Mouse (Mus musculus): ENCODE results near the gene Cnrip1. TPM values are rescaled to one million over a fixed set of nuclear protein-coding genes. Genes with fewer than 3 reads are reported as not detected.

Cnrip1 gene
- polyA plus RNA-seq, 1 experiment from 2014 or later = 24.0 TPM

DNA sequence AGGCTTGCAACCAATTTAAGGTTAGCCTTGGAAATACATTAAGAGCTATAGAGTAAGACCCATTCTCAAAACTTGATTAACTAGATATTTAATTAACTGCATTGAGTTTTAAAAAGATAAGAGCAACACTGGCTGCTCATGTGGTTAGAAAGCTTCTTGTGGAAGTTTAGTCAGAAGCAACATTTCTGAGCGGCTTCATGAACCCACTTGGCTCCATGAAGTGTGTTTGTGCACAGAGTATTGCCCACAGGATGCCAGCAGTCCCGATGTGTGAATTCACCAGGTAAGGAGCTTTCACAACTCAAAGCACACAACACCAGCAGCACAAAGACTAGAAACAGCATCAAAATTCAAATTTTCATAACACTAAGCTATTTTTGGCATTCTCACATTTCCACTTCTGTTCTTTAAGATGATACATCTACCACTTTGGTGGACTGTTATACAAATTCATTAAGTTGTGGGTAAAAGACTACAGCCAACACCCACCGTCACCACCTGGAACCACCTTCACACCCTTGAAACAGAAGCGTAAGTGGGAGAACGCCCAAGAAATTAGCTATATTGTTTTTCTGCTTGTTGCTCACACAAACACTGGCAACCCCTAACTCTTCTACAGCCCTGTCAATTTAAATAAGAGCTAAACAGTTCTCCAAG is 43.7 kb upstream of the Cnrip1 start:
- H3K4me3 ChIP-seq (ENCODE audit: low read depth, low read length) = peak overlapping the region; percentile 3; the same call in 1 of the 2 replicates
- 76% methylated on average over 5 of the region's 5 CpGs for WGBS
- no peaks in the 10 kb centered on the region for H3K9me3 ChIP-seq (ENCODE audit: low read length)
- H3K36me3 ChIP-seq (ENCODE audit: insufficient read depth, low read length) = no peaks in the 10 kb centered on the region
- no peaks in the 10 kb centered on the region for H3K4me1 ChIP-seq (ENCODE audit: insufficient read depth, low read depth, low read length)
- H3K27ac ChIP-seq (ENCODE audit: low read length) = no peak overlapping the region
- DNase-seq (ENCODE audit: low spot score) (no peak), ATAC-seq (no peak)
- H3K27me3 ChIP-seq (replicated peaks; ENCODE audit: insufficient read depth, low read length) = no peaks in the 10 kb centered on the region
- H3K9ac ChIP-seq (replicated peaks; ENCODE audit: low read depth) = no peak overlapping the region
- H3K4me2 ChIP-seq (replicated peaks; ENCODE audit: low read depth, low read length) = no peak overlapping the region
- no peak for TF ChIP-seq CTCF (IDR thresholded peaks at IDR 0.05)
- no peak for TF ChIP-seq EP300 (IDR thresholded peaks at IDR 0.05)

DNA sequence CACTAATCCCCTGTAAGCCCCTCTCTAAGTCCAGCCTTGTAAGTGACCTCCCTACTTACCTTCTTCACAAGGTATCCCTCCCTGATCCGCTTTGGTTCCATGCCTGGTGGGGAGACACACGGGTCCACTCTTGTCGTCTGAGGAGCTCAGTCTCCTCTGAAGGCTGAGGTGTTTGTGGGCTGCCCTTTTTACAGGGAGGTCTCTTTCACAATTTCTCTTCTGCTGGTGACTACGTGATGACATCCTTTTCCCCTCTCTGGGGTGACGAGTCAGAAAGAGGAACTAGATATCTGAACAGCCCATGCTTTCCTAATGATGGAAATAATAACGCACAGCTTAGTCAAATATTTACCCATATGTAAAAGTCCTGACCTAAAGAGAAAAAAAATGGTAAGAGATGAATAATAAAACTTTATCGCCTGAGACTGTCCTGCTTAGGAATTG is 42.9 kb upstream of the Cnrip1 start:
- Histone ChIP-seq H3K9ac (replicated peaks; ENCODE audit: low read depth) (no peak overlapping the region), H3K27me3 (replicated peaks; ENCODE audit: insufficient read depth, low read length) (no peaks in the 10 kb centered on the region), H3K4me1 (ENCODE audit: insufficient read depth, low read depth, low read length) (no peaks in the 10 kb centered on the region), H3K36me3 (ENCODE audit: insufficient read depth, low read length) (no peaks in the 10 kb centered on the region), H3K9me3 (ENCODE audit: low read length) (no peaks in the 10 kb centered on the region), H3K4me2 (replicated peaks; ENCODE audit: low read depth, low read length) (no peak overlapping the region), H3K27ac (ENCODE audit: low read length) (no peak overlapping the region), H3K4me3 (ENCODE audit: low read depth, low read length) (peak overlapping the region; percentile 3; the same call in 1 of the 2 replicates)
- TF ChIP-seq CTCF (IDR thresholded peaks at IDR 0.05) (no peak), EP300 (IDR thresholded peaks at IDR 0.05) (no peak)
- no peak; the same call in 1 of the 2 replicates for ATAC-seq
- DNase-seq (ENCODE audit: low spot score) = peak; percentile 71
- 40% methylated on average over 7 of the region's 7 CpGs for WGBS

- Histone ChIP-seq H3K9ac (replicated peaks; ENCODE audit: low read depth) (no peak overlapping the region), H3K27me3 (replicated peaks; ENCODE audit: insufficient read depth, low read length) (no peaks in the 10 kb centered on the region), H3K9me3 (ENCODE audit: low read length) (no peaks in the 10 kb centered on the region), H3K4me1 (ENCODE audit: insufficient read depth, low read depth, low read length) (no peaks in the 10 kb centered on the region), H3K4me3 (ENCODE audit: low read depth, low read length) (no peak overlapping the region), H3K4me2 (replicated peaks; ENCODE audit: low read depth, low read length) (no peak overlapping the region), H3K36me3 (ENCODE audit: insufficient read depth, low read length) (no peaks in the 10 kb centered on the region), H3K27ac (ENCODE audit: low read length) (no peak overlapping the region)
- DNase-seq (ENCODE audit: low spot score) (peak; percentile 11), ATAC-seq (no peak)
- TF ChIP-seq EP300 (IDR thresholded peaks at IDR 0.05) (no peak), CTCF (IDR thresholded peaks at IDR 0.05) (no peak)
Measured at GRCm38 (mm10) chr11:17012948-17013347, 38.4 kb upstream of the Cnrip1 start.

GRCm38 (mm10) chr11:17019328-17019727 is 32.1 kb upstream of the Cnrip1 start:
- H3K4me2 ChIP-seq (replicated peaks; ENCODE audit: low read depth, low read length) = no peak overlapping the region
- no peaks in the 10 kb centered on the region for H3K36me3 ChIP-seq (ENCODE audit: insufficient read depth, low read length)
- no peaks in the 10 kb centered on the region for H3K9me3 ChIP-seq (ENCODE audit: low read length)
- DNase-seq (ENCODE audit: low spot score) (no peak), ATAC-seq (no peak)
- H3K4me3 ChIP-seq (ENCODE audit: low read depth, low read length) = no peak overlapping the region
- H3K9ac ChIP-seq (replicated peaks; ENCODE audit: low read depth) = no peak overlapping the region
- H3K4me1 ChIP-seq (ENCODE audit: insufficient read depth, low read depth, low read length) = no peaks in the 10 kb centered on the region
- no peak overlapping the region for H3K27ac ChIP-seq (ENCODE audit: low read length)
- no peak for TF ChIP-seq CTCF (IDR thresholded peaks at IDR 0.05)
- TF ChIP-seq EP300 (IDR thresholded peaks at IDR 0.05) = no peak
- no peaks in the 10 kb centered on the region for H3K27me3 ChIP-seq (replicated peaks; ENCODE audit: insufficient read depth, low read length)
- 88% methylated on average over 7 of the region's 7 CpGs for WGBS

DNA sequence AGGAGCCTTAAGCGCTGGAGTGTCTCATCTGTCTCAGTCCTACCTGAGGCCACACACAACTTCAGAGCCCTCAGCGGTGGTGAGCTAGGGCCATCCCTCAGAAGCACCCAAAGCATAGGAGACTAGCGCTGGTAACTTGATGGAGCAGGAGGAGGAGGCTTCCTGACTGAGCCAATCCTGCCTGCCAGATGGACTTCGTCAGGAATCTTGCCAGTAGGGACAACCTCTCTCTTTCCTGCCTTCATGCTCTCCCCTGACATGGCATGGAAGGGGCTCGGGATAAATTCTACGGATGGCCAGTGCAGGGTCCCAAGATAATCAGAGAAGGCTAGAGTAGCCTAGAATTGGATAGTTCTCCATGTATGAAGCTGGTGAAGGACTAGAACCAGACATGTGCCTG is 28.2 kb upstream of the Cnrip1 start:
- TF ChIP-seq CTCF (IDR thresholded peaks at IDR 0.05) (no peak), EP300 (IDR thresholded peaks at IDR 0.05) (no peak)
- H3K27ac ChIP-seq (ENCODE audit: low read length) = no peak overlapping the region
- no peaks in the 10 kb centered on the region for H3K27me3 ChIP-seq (replicated peaks; ENCODE audit: insufficient read depth, low read length)
- no peaks in the 10 kb centered on the region for H3K36me3 ChIP-seq (ENCODE audit: insufficient read depth, low read length)
- H3K4me2 ChIP-seq (replicated peaks; ENCODE audit: low read depth, low read length) = no peak overlapping the region
- WGBS = 67% methylated on average over 6 of the region's 6 CpGs
- H3K9me3 ChIP-seq (ENCODE audit: low read length) = no peaks in the 10 kb centered on the region
- ATAC-seq (no peak), DNase-seq (ENCODE audit: low spot score) (no peak)
- no peaks in the 10 kb centered on the region for H3K4me1 ChIP-seq (ENCODE audit: insufficient read depth, low read depth, low read length)
- no peak overlapping the region for H3K4me3 ChIP-seq (ENCODE audit: low read depth, low read length)
- H3K9ac ChIP-seq (replicated peaks; ENCODE audit: low read depth) = no peak overlapping the region

DNA sequence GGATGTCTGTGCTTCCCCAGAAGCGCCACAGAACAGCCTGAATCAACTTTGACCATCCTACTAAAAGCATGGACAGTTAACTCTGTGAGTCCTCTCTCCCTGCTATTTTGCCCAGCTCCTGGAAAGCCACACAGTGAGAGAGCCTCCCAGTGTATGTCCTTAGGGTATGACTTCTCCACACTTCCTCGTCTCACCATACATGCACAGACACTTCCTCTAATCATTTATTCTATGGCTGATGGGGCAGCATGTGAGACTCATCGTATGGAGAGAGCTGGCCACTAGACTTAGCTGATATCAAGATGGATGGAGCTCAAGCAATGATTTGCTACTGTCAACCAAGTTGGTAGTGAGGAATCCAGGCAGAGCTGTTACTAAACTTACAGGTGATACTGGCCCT is 27.4 kb upstream of the Cnrip1 start:
- ATAC-seq = no peak
- H3K9ac ChIP-seq (replicated peaks; ENCODE audit: low read depth) = no peak overlapping the region
- no peaks in the 10 kb centered on the region for H3K27me3 ChIP-seq (replicated peaks; ENCODE audit: insufficient read depth, low read length)
- no peaks in the 10 kb centered on the region for H3K36me3 ChIP-seq (ENCODE audit: insufficient read depth, low read length)
- H3K9me3 ChIP-seq (ENCODE audit: low read length) = no peaks in the 10 kb centered on the region
- DNase-seq (ENCODE audit: low spot score) = no peak
- H3K4me3 ChIP-seq (ENCODE audit: low read depth, low read length) = no peak overlapping the region
- no peak for TF ChIP-seq CTCF (IDR thresholded peaks at IDR 0.05)
- no peak for TF ChIP-seq EP300 (IDR thresholded peaks at IDR 0.05)
- no peaks in the 10 kb centered on the region for H3K4me1 ChIP-seq (ENCODE audit: insufficient read depth, low read depth, low read length)
- 71% methylated on average over 3 of the region's 3 CpGs for WGBS
- H3K4me2 ChIP-seq (replicated peaks; ENCODE audit: low read depth, low read length) = no peak overlapping the region
- H3K27ac ChIP-seq (ENCODE audit: low read length) = no peak overlapping the region

All from lung, postnatal 0 days (tissue).